Mouse (Mus musculus) spleen, embryonic (tissue): ENCODE data around the gene Atg4a-ps.

Experiments
- CTCF ChIA-PET: fragments of 350-600 bp; sonication (Branson Sonifier 250); formaldehyde crosslinking; loops from one replicate; lab custom pipeline; 2022; lab: Charles Lee

Gene Atg4a-ps

GRCm38 (mm10) chr3:103627661-103628060 is 18.2 kb downstream of the Atg4a-ps start:
- CTCF ChIA-PET: no interaction called here

DNA sequence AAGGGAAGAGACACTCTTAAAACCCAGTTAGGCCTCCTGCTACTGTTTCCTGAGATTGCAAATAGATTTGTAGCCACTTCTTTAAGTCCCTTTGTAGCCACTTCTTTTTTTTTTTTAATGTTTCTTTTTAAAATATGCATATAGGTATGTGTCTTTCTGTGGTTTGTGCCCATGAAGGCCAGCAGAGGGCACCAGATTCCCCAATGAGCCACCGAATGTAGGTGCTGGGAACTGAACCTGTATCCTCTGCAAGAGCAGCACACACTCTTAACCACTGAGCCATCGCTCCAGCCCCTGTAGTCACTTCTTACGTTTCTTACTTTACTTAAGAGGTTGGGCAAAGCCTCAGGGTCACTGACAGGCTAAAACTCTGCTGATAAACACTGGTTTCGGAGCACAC is 19.4 kb downstream of the Atg4a-ps start:
- CTCF ChIA-PET: no interaction called here

- CTCF ChIA-PET: no interaction called here
These were observed 20.7 kb downstream of the Atg4a-ps start for GRCm38 (mm10) chr3:103625169-103625568.

DNA sequence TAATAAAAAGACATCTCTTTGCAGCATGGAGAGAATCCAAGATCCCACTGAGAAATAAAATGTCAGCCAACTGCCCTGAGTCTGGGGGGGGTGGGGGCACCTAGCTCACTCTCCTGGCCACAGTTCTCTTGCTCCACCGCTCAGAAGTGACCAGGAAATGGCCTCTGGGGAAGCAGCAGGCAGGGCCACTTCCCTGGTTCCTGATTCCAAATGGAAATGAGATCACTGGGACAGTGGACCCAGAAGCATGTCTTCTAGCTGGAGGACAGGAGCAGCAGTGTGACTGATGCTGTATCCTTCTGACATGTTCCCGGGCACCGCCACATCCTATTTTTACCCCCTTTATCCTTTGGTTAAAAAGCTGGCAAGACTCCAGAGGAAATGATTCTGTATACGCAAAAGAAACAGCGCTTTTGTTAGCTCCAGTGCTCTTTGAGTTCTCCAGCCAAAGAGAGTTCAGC is 21.2 kb downstream of the Atg4a-ps start:
- CTCF ChIA-PET: no interaction called here

DNA sequence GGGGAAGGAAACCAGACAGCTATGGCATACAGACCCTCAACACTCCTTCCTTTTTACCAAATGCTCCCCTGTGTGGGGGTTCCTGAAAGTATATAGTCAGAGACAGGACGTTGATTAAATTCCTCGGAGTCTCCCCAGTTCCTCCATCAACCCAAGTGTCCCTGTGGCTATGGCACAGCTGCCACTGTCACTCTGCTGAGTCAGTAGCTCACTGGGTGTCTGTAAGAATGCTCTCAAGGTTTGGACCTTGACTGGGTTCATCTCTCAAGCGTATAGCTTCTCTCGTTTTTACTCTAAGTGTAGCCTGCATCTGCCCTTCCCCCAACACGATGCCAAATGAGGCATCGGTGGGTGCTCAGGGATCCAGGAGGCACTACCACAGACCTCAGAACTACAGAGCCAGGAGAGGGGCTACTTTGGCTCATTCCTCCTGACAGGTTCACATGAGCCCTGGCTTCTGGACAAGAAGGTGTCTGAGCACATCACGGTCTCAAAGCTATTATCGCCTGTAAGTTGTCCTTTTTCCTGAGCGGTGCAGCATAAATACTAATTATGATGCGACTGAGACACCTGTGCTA is 21.9 kb downstream of the Atg4a-ps start:
- CTCF ChIA-PET: no interaction called here

DNA sequence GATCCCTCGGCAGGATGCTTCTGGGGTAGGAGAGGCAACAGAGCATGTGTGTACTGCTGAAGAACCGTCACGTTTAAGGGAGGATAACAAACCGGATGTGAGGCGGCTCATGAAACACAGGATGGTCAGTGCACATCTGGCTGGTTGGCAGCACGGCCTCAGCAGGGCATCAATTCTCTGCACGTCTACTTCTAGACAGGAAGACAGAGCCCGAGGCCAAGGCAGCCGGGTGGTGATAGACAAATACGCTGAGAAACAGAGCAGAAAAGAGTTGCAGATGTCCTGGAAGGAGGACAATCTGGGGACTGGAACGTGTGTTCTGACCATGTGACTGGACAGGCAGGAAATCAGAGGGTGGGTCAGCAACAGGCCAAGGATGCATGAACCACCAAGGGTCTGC is 25.8 kb downstream of the Atg4a-ps start:
- CTCF ChIA-PET: no interaction called here

DNA sequence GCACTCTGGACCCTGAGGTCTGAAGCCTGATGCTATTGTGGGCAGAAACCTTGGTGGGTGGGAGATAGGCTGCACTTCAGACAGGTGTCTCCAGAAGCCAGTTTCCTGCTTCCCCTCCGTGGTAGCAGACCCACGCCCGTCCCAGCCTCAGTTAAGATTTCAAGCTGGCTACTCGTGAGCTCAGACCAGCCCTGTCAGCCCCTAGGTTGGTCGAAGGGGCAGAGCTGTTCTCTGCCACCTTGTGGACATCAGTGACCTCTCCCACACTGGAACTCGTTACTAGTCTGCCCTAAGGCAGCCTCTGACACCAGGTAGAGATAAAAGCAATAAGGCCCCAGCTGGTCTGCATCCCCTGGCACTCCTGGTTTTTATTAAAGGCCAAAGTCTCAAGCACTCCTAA is 28.9 kb downstream of the Atg4a-ps start:
- CTCF ChIA-PET: no interaction called here

DNA sequence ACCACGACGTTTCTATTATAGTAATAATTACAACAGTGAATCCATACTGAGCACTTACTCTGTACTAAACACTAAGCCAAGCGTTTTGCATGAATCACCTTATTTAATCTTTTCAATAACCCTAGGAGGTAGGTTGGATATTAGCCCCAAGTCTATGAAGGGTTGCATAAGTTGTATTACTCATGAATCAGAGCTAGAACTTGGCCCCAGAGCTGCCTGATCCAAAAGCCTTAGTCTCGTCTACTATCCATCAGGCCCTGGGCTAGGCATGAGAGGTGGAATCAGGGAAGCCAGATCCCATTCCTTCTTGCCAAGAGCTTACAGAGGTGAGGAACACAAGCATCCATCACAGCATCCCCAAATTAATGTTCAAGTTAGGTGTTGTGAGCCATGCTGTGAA is 30.2 kb downstream of the Atg4a-ps start:
- CTCF ChIA-PET: no interaction called here

DNA sequence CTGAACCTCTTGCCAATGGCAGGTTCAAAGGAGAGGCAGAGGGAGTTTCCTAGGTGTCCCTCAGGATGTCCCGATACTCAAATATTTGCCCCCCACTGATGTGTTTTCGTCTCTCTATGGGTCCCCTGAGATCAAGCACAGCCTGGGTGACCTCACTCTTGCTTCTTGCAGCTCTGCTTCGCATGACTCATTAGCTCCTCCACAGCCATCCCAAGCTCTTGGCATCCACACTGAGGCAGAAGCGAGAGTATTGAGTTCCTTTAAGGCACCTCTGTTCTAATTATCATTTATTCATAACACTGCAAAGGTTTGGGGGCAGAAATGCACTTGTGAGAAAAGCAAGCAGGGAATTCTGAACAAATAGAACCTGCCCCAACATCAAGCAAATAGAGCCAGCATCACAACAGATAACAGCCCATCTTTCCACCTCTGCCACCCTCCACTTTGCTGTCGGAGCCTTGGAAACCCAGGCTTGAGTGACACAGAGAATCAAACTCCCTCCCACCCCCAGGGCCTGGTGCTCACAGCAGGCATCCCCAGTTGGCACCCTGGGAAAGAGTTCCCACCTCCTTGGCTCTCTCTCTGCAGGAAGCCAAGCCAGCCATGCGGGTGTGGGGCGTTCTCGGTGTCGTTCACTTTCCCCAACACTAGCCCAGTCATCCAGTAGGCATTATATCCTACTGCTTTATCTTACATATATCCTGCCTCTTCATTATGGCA is 33.1 kb downstream of the Atg4a-ps start:
- CTCF ChIA-PET: no interaction called here

- CTCF ChIA-PET: no interaction called here
These were observed 35.6 kb downstream of the Atg4a-ps start for GRCm38 (mm10) chr3:103610231-103610630.

GRCm38 (mm10) chr3:103606660-103607595 is 38.9 kb downstream of the Atg4a-ps start:
- CTCF ChIA-PET: no interaction called here

DNA sequence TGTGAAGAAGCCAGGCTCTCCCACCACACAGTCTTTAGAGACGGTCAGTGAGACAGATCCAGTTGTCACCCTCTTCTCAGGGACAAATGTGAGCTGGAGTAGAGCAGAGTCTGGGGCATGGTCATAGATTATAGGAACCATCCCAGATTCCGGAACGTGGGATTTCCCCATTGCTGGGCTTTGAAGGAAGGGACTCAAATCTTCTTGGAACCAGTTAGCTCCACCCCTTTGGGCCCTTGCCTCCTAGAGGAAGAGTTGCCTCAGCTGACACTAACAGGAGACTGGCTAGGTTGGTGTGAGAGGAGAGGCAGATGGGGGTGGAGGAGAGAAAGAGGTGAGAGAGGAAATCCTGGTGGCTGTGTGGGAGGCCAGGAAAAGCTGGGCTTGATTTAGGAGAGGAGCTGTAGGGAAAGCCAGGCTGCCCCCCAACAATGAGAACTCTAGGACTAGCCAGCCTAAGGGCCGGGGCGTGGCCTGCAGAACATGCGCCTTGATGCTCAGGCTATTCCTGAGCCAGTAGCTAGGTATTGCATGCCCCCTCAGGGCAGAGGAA is 39.7 kb downstream of the Atg4a-ps start:
- CTCF ChIA-PET: no interaction called here

DNA sequence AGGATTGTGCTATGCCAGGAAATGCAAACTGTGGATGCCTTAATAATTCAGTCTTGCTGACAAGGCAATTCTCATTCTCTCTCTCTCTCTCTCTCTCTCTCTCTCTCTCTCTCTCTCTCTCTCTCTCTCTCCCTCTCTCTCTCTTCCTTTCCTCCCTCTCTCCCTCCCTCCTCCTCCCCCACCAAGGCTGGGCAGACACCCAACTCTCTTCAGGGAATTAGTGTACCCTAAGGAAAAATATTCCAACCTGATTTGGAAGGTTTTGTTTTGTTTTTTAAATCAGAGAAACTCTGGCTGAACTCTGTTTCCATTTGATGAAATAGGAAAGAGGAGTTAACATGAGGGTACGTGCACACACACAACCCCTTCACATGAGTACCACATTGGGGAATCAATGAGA is 44.3 kb downstream of the Atg4a-ps start:
- CTCF ChIA-PET: no interaction called here

GRCm38 (mm10) chr3:103601011-103601410 is 44.9 kb downstream of the Atg4a-ps start:
- CTCF ChIA-PET: no interaction called here

GRCm38 (mm10) chr3:103597586-103597985 is 48.3 kb downstream of the Atg4a-ps start:
- CTCF ChIA-PET: interaction anchor here (0.6 kb wide), 1 partner anchor 141 kb away, joined by 6 read pairs; no protein-coding TSS in a partner anchor

- CTCF ChIA-PET: no interaction called here
These were observed 50.5 kb downstream of the Atg4a-ps start for GRCm38 (mm10) chr3:103595271-103595810.
